ENCODE assay signal across 9 mouse cellular contexts in genomic region chr9:120184499-120184898, GRCm38 (mm10). TPM values are rescaled to one million over a fixed set of nuclear protein-coding genes. Genes with fewer than 3 reads are reported as not detected.
DNase-seq lines count a peak whose midpoint lies in the region; ATAC-seq and TF ChIP-seq lines count a peak whose summit lies in the region.
"Had no signal": no experiment of that assay in that cellular context is flagged by ENCODE, and none has a peak within 500 bp of the region (broad histone marks: within the 10 kb centered on the region; RNA-seq: fewer than 3 reads in every experiment).

No protein-coding gene starts in this region.

- peak; percentile 63 for TF ChIP-seq CTCF in left cerebral cortex, adult 2 months (IDR thresholded peaks at IDR 0.05)

- H3K9me3 ChIP-seq in heart, embryonic 11.5 days (replicated peaks; ENCODE audit: control insufficient read depth, low read length): no peaks in the 10 kb centered on the region
- H3K9me3 ChIP-seq in neural tube, embryonic 11.5 days (ENCODE audit: control insufficient read depth, low read length): no peaks in the 10 kb centered on the region
- H3K9me3 ChIP-seq: liver, embryonic 13.5 days had no signal

- H3K4me2 ChIP-seq in heart, embryonic 11.5 days: no peak overlapping the region
- no peak overlapping the region for H3K4me2 ChIP-seq in neural tube, embryonic 11.5 days (ENCODE audit: low read depth)
- H3K4me2 ChIP-seq: liver, embryonic 13.5 days had no signal

- H3K36me3 ChIP-seq in heart, embryonic 11.5 days (ENCODE audit: control insufficient read depth, insufficient read depth, low read length): no peaks in the 10 kb centered on the region
- H3K36me3 ChIP-seq in neural tube, embryonic 11.5 days (ENCODE audit: control insufficient read depth, insufficient read depth, low read length): no peaks in the 10 kb centered on the region
- H3K36me3 ChIP-seq: liver, embryonic 13.5 days had no signal

- no peak for ATAC-seq in heart, embryonic 11.5 days (replicated peaks; ENCODE audit: insufficient number of reproducible peaks, low FRiP score, low TSS enrichment)
- no peak for ATAC-seq in neural tube, embryonic 11.5 days (ENCODE audit: insufficient read depth, low FRiP score, low TSS enrichment)

- no peak overlapping the region for H3K4me3 ChIP-seq in heart, embryonic 11.5 days (ENCODE audit: low read depth, low read length)
- H3K4me3 ChIP-seq in left cerebral cortex, adult 2 months: 0 out of 2 replicates have a peak overlapping the region, but pooled peaks have one; percentile 9
- no peak overlapping the region for H3K4me3 ChIP-seq in neural tube, embryonic 11.5 days (ENCODE audit: low read depth, low read length)
- H3K4me3 ChIP-seq: liver, embryonic 13.5 days had no signal

- no peaks in the 10 kb centered on the region for H3K27me3 ChIP-seq in heart, embryonic 11.5 days (ENCODE audit: control insufficient read depth, insufficient read depth, low read length)
- H3K27me3 ChIP-seq in neural tube, embryonic 11.5 days (ENCODE audit: control insufficient read depth, insufficient read depth, low read length): no peaks in the 10 kb centered on the region
- H3K27me3 ChIP-seq: liver, embryonic 13.5 days had no signal

- DNase-seq in heart, adult 11 months: peak; percentile 91
- peak; percentile 89 for DNase-seq in R1 (ENCODE audit: low read depth, low spot score)
- peak; percentile 76 for DNase-seq in embryo, embryonic 11 days
- peak; percentile 61 for DNase-seq in heart, postnatal 4 days
- peak; percentile 65 to 69 for DNase-seq in left cerebral cortex, adult 2 months (ENCODE audit: extremely low spot score in 1 of 2, low spot score in 2 of 2)
- DNase-seq in neural tube, embryonic 11.5 days (ENCODE audit: low spot score): peak; percentile 62
- DNase-seq in spleen, adult 18-20 months: no peak
- DNase-seq: liver, embryonic 13.5 days had no signal

- no peak overlapping the region for H3K27ac ChIP-seq in heart, embryonic 11.5 days (ENCODE audit: low read depth, low read length)
- peak overlapping the region; percentile 67 for H3K27ac ChIP-seq in left cerebral cortex, adult 2 months
- H3K27ac ChIP-seq in neural tube, embryonic 11.5 days (ENCODE audit: low read depth, low read length): no peak overlapping the region
- H3K27ac ChIP-seq: liver, embryonic 13.5 days had no signal

- intact Hi-C loops in left cerebral cortex, adult 2 months (cut with DNase I): loop anchor here (5.0 kb wide), 2 partner anchors 243 to 308 kb away; partner anchors contain the start of gene Eif1b

- 32% methylated on average over 13 of the region's 13 CpGs for WGBS in heart, embryonic 11.5 days (ENCODE audit: insufficient replicate concordance)
- 36% methylated on average over 13 of the region's 13 CpGs for WGBS in neural tube, embryonic 11.5 days

- no peaks in the 10 kb centered on the region for H3K4me1 ChIP-seq in heart, embryonic 11.5 days (ENCODE audit: control insufficient read depth, insufficient read depth, low read length)
- no peaks in the 10 kb centered on the region for H3K4me1 ChIP-seq in neural tube, embryonic 11.5 days (ENCODE audit: control insufficient read depth, insufficient read depth, low read length)
- H3K4me1 ChIP-seq: liver, embryonic 13.5 days had no signal

- H3K9ac ChIP-seq in heart, embryonic 11.5 days (ENCODE audit: low read depth, low read length): no peak overlapping the region
- H3K9ac ChIP-seq in neural tube, embryonic 11.5 days (ENCODE audit: low read length): no peak overlapping the region
- H3K9ac ChIP-seq: liver, embryonic 13.5 days had no signal

RNA-seq across cellular contexts. Expression of gene Mobp, which starts 35.0 kb away (rescaled TPM):
- not detected in 2 replicates for polyA plus RNA-seq in heart, embryonic 11.5 days (2014; fragmentation: Nextera tagmentation; extraction: Ambion mirVana)
- not detected for total RNA-seq in heart, postnatal 4 days (2021)
- 100 to 1,000 TPM; 177 to 214 TPM for total RNA-seq in left cerebral cortex, adult 2 months (2021)
- not detected in 2 replicates for polyA plus RNA-seq in neural tube, embryonic 11.5 days (2014; fragmentation: Nextera tagmentation; extraction: Ambion mirVana)
- polyA plus RNA-seq: liver, embryonic 13.5 days had no signal

RNA-seq across cellular contexts. Expression of gene Rpsa, which starts 57.0 kb away (rescaled TPM):
- polyA plus RNA-seq in heart, embryonic 11.5 days (2014; fragmentation: Nextera tagmentation; extraction: Ambion mirVana): 1,140 and 1,315 TPM in 2 replicates
- 100 to 1,000 TPM; 837 to 845 TPM for total RNA-seq in heart, postnatal 4 days (2021)
- 100 to 1,000 TPM; 398 to 400 TPM for total RNA-seq in left cerebral cortex, adult 2 months (2021)
- polyA plus RNA-seq in neural tube, embryonic 11.5 days (2014; fragmentation: Nextera tagmentation; extraction: Ambion mirVana): 1,461 and 1,514 TPM in 2 replicates

Comparison
In these comparisons a context has a peak if more than half of its experiments do, and no peak if none do; other contexts are left out.
1. DNase-seq: peak in heart, adult 11 months (single experiment), R1 (single experiment), embryo, embryonic 11 days (single experiment), heart, postnatal 4 days (single experiment), left cerebral cortex, adult 2 months (2 of 2) and neural tube, embryonic 11.5 days (single experiment); none in spleen, adult 18-20 months (0 of 2).
2. RNA of gene Mobp, which starts 35.0 kb away (total RNA-seq): 177 to 214 TPM in left cerebral cortex, adult 2 months; not detected in heart, postnatal 4 days; every median in the first group is over 100 times any median in the second.